Mouse (Mus musculus): ENCODE results near the gene Gm47959.
"Not testable (repeated sequence)": the region's sequence is repeated elsewhere in the genome, so short reads cannot be mapped to it uniquely, and the experiment has no call there.

The Gm47959 gene

GRCm38 (mm10) chr1:83000306-83000705 lies at the start of gene Gm47959:
Gene Gm47959, plus strand, starts transcription at chr1:83000548.
- not testable (repeated sequence) for DNase-seq

GRCm38 (mm10) chr1:82955913-82956312 lies 44.4 kb upstream of the Gm47959 start, which contains the start of gene Gm7544:
Gene Gm7544, minus strand, starts transcription at chr1:82956013.
- DNase-seq, result not testable (repeated sequence)

GRCm38 (mm10) chr1:82959870-82960385 lies 40.4 kb upstream of the Gm47959 start, which contains the start of gene Gm47955:
Gene Gm47955, plus strand, starts transcription at chr1:82960286.
- DNase-seq, result peak; percentile 10

- no peak for DNase-seq
Observed at GRCm38 (mm10) chr1:82966413-82966812, 33.9 kb upstream of the Gm47959 start.

- peak; percentile 66 for DNase-seq
Observed at GRCm38 (mm10) chr1:82972046-82972445, 28.3 kb upstream of the Gm47959 start.

- peak; percentile 43 for DNase-seq
Observed at GRCm38 (mm10) chr1:82973244-82973643, 27.1 kb upstream of the Gm47959 start.

DNA sequence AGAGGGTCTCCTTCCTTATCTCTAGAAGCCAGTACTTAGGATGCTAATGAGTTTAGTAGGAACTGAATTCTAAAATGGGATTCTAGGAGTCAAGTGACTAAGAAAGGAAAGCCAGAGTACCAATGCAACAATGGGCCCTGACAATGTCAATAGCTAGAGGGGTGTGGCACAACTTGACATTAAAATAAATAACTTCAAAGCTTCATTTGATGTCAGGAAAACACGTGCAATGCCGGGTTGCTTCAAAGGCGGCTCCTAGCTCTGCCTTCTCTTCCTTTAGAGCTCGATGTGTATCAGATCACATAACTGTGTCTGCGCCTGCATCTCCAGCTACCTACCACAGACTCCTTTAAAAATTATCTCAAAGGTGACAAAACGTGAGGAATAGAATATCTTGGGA lies 26.4 kb upstream of the Gm47959 start:
- peak; percentile 59 for DNase-seq

DNA sequence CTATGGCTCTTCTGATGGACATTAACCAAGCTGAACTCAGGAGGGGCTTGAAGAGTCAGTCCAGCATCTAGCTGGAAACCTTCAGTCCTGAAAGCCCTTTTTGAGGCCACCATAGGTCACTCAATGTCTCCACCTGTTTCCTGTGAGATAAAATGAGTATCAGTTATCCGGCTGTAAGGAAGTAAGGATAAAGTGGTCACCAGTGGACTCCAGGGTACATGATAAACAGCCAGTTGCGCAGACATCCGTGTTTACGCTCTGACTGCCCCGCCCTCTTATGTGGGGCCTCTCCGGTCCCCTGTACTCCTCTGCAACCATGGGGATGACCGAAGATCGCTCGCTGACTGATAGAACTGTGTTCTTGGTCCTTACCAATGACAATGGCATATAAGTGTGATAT lies 26.0 kb upstream of the Gm47959 start:
- peak; percentile 78 for DNase-seq

- peak; percentile 61 for DNase-seq
Observed at GRCm38 (mm10) chr1:82975750-82976149, 24.6 kb upstream of the Gm47959 start.

DNA sequence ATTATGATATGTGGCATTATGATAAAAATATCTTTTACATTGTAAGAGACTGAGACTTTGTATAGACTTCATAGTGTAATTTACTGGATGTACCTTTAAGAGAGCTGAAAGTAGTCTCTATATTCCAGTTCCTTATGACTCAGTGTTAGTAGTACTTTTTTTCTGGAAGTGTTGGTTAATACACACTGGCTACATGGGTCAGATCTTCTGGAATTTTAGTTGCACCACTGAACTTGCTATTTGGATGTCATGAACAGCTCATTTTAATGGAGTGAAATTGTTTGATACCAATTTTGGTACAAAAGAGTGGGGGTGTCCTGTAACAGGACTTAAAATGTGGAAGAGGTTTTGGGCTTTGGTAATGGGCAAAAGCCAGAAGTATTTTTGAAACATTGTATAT lies 22.5 kb upstream of the Gm47959 start:
- no peak for DNase-seq

GRCm38 (mm10) chr1:82986738-82987137 lies 13.6 kb upstream of the Gm47959 start:
- DNase-seq, result no peak

GRCm38 (mm10) chr1:82987530-82988198 lies 12.7 kb upstream of the Gm47959 start:
- peak; percentile 74 for DNase-seq

DNA sequence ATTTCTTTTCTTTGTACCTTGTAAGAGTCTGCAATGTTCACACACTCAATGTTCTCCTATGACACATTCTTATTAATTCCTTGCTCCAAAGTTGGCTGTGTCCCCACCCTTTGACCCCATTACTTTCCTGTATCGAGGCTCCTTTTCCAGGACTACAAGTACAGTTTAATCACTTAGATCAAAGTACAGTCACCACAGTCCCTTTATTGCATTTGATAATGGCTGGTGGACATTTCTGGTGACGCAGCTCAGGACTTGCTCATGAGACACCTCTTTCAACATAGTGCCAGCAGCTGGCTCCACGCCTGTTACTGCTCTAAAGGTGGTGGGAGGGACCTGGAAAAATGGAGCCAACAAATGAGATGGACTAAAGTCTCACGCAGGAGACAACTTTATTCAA lies 9.3 kb upstream of the Gm47959 start:
- DNase-seq, result no peak

DNA sequence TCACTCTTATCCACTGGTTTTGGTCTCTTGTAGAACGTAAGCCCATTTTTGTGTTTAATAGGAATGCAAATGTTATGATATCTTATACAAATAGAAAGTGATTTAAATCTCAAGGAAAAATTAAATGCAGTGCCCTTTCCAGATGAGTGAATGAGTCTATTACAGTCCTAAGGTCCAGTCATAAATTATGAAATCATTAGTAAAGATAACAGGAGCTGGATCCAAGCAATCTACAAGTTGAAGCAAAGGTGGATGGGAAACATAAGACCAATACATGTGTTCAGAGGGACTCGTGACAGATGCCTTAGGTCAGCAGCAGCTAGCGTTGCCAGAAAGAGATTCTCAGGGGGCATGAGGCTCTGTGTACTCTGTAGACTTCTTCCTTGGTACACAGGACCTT lies 8.8 kb upstream of the Gm47959 start:
- DNase-seq, result no peak

DNA sequence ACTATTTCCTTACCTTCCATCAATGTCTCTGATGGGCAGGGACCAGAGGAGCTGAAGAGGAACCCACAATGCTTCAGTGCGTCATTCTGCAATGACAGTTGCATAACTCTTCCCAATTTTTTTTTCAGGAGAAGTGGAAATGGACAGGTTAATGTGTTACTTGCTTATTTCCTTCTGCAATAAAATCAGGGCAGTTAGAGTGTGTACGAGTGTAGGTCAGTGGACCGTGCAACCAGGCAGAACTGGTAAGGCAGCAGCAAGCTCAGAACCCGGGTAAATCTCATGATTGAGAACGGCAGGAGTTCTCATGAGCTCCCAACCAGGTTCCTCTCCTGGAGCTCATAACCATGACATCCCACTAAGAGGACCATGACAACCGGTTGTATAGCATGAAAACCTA lies 8.3 kb upstream of the Gm47959 start:
- DNase-seq, result no peak

GRCm38 (mm10) chr1:82993947-82994346 lies 6.4 kb upstream of the Gm47959 start:
- no peak for DNase-seq

- DNase-seq, result peak; percentile 6
Observed at GRCm38 (mm10) chr1:83006218-83007179, 6.2 kb downstream of the Gm47959 start.

- no peak for DNase-seq
Observed at GRCm38 (mm10) chr1:83007471-83007870, 7.1 kb downstream of the Gm47959 start.

- DNase-seq, result no peak
Observed at GRCm38 (mm10) chr1:83014477-83014876, 14.1 kb downstream of the Gm47959 start.

DNA sequence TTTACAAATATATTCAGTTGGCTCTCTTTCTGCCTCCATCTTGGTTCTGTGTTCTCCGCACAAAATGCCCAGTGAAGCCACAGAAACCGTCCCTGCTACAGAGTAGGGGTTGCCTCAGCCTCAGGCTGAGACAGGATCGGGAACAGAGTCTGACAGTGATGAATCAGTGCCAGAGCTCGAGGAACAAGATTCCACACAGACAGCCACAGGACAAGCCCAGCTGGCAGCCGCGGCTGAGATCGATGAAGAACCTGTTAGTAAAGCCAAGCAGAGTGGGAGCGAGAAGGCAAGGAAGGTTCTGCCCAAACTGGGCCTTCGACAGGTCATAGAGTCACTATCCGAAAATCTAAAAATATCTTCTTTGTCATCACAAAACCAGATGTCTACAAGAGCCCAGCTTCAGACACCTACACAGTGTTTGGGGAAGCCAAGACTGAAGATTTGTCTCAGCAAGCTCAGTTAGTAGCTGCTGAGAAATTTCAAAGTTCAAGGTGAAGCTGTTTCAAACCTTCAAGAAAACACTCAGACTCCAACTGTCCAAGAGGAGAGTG lies 15.1 kb downstream of the Gm47959 start:
- no peak for DNase-seq

GRCm38 (mm10) chr1:83016556-83016955 lies 16.2 kb downstream of the Gm47959 start:
- DNase-seq, result no peak

DNA sequence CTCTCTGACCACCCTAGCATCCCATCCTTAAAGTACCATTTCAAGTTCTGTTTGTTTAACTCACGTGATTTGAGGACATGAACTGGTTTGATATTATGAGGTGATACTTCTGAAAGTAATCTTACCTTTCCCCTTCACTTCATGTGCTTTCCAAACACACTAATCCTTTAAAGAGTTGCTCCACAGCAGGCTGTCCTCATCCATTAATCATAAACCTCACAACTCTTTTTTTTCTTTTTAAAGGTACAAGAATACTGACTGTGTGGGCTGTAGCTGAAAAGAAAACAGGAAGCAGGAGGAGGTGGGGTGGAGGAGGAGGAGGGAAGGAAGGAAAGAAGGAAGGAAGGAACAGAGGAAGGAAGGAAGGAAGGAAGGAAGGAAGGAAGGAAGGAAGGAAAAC lies 31.6 kb downstream of the Gm47959 start:
- DNase-seq, result no peak

DNA sequence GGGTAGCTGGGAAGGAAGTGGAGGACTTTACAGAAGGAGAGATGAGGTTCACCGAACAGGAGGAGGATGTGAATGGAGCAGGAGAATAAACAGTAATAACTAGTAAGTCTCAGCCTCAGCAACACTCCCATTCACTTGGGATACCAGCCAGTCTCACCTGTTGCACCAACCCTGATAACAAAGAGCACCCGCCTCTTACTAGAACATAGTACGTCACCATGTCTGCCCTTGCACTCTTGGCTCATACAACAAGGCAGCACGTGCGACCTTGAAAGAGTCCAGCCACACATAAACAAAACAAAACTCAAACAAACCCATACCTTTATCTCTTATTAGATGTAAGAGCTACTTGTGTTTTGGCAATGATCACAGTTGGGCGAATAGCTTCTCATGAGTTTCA lies 32.2 kb downstream of the Gm47959 start:
- DNase-seq, result peak; percentile 14
